Mouse (Mus musculus) CH12.LX (cell line): ENCODE data around the gene Snx5. TPM values are rescaled to one million over a fixed set of nuclear protein-coding genes. Genes with fewer than 3 reads are reported as not detected.

Source experiments
- DNase-seq: peaks from one replicate; pipeline ENCODE4 v3.0.0-alpha.2; 2013; ENCODE audit errors: extremely low read depth
- H3K27ac ChIP-seq: 2 replicates; pipeline ENCODE4 v1.5.1; 2012; ENCODE audit warnings: low read depth, mild to moderate bottlenecking, control low read depth, moderate library complexity; ENCODE audit not compliant: insufficient read depth
- H3K27me3 ChIP-seq: replicated peaks from 2 replicates; pipeline ENCODE3; 2012; ENCODE audit warnings: inconsistent platforms
- H3K36me3 ChIP-seq, 2 experiments: replicated peaks in 1 of 2; 2 replicates each; pipeline versions ENCODE3 to v1.6.1; 2012; ENCODE audit warnings: inconsistent platforms in 1 of 2, low read length in 1 of 2, mild to moderate bottlenecking in 1 of 2, mixed read lengths in 1 of 2, moderate library complexity in 1 of 2; ENCODE audit not compliant: control insufficient read depth in 1 of 2, insufficient read depth in 1 of 2
- H3K4me1 ChIP-seq, 2 experiments: 2 replicates each; pipeline ENCODE4 v1.6.1; 2012; ENCODE audit warnings: inconsistent platforms in 1 of 2, moderate library complexity in 1 of 2; ENCODE audit not compliant: insufficient read depth in 2 of 2, control insufficient read depth in 1 of 2
- H3K4me2 ChIP-seq: 2 replicates; pipeline ENCODE4 v1.6.1; 2012; ENCODE audit warnings: low read depth, mild to moderate bottlenecking, control low read depth; ENCODE audit not compliant: poor library complexity, insufficient read depth, severe bottlenecking
- H3K4me3 ChIP-seq, 3 experiments: fragments of 150-350 bp in 1 of 3; sonication (generic) in 1 of 3; replicated peaks in 1 of 3; 2 replicates each; pipeline versions ENCODE3 to v1.5.1; 2011 to 2012; ENCODE audit warnings: low read depth in 2 of 3, low read length in 2 of 3, mild to moderate bottlenecking in 2 of 3, moderate library complexity in 2 of 3, control low read depth in 1 of 3, improper control_type of control experiment in 1 of 3, inconsistent platforms in 1 of 3, mixed read lengths in 1 of 3; ENCODE audit not compliant: poor library complexity in 1 of 3
- H3K79me2 ChIP-seq: replicated peaks from 2 replicates; pipeline ENCODE4 v1.6.1; 2012; ENCODE audit warnings: mild to moderate bottlenecking, moderate library complexity; ENCODE audit not compliant: control insufficient read depth, poor library complexity, insufficient read depth, severe bottlenecking; ENCODE audit errors: extremely low read depth
- H3K9ac ChIP-seq: 2 replicates; pipeline ENCODE4 v1.6.1; 2012; ENCODE audit warnings: low read depth, mild to moderate bottlenecking, control low read depth, moderate library complexity; ENCODE audit not compliant: insufficient read depth
- H3K9me3 ChIP-seq: replicated peaks from 2 replicates; pipeline ENCODE3; 2012; ENCODE audit warnings: low read length, inconsistent platforms, mixed read lengths
- BHLHE40 ChIP-seq: IDR thresholded peaks from 2 replicates; pipeline ENCODE4 v1.6.1; 2011; ENCODE audit warnings: mild to moderate bottlenecking, low read depth, low read length, improper control_type of control experiment
- CHD1 ChIP-seq: IDR thresholded peaks from 2 replicates; pipeline ENCODE4 v1.6.1; 2012; ENCODE audit warnings: low read depth, low read length, improper control_type of control experiment, inconsistent platforms
- ELF1 ChIP-seq: IDR thresholded peaks from 2 replicates; pipeline ENCODE4 v1.6.1; 2014; ENCODE audit warnings: low read depth, mild to moderate bottlenecking, inconsistent platforms, low read length, improper control_type of control experiment
- ETS1 ChIP-seq: conservative IDR thresholded peaks from 2 replicates; pipeline ENCODE4 v1.6.1; 2012; ENCODE audit warnings: low read depth, mild to moderate bottlenecking, inconsistent platforms, low read length, improper control_type of control experiment, moderate library complexity
- HCFC1 ChIP-seq: IDR thresholded peaks from 2 replicates; pipeline ENCODE4 v1.6.1; 2012; ENCODE audit warnings: low read depth, mild to moderate bottlenecking, inconsistent platforms, low read length, improper control_type of control experiment
- JUND ChIP-seq: conservative IDR thresholded peaks from 2 replicates; pipeline ENCODE4 v1.6.1; 2011; ENCODE audit warnings: low read depth, low read length, improper control_type of control experiment
- MYC ChIP-seq: IDR thresholded peaks from 2 replicates; pipeline ENCODE4 v1.6.1; 2011; ENCODE audit warnings: low read depth, mild to moderate bottlenecking, improper control_type of control experiment, low read length
- RAD21 ChIP-seq: IDR thresholded peaks from 2 replicates; pipeline ENCODE4 v1.6.1; 2011; ENCODE audit warnings: low read depth, mild to moderate bottlenecking, low read length, improper control_type of control experiment, moderate library complexity
- RCOR1 ChIP-seq: conservative IDR thresholded peaks from 2 replicates; pipeline ENCODE4 v1.6.1; 2012; ENCODE audit warnings: low read depth, mild to moderate bottlenecking, inconsistent platforms, low read length, improper control_type of control experiment
- TBP ChIP-seq: conservative IDR thresholded peaks from 2 replicates; pipeline ENCODE4 v1.6.1; 2011; ENCODE audit warnings: low read depth, low read length, improper control_type of control experiment
- TCF12 ChIP-seq: IDR thresholded peaks from 2 replicates; pipeline ENCODE4 v1.6.1; 2014; ENCODE audit warnings: low read depth, mild to moderate bottlenecking, inconsistent platforms, low read length, improper control_type of control experiment
- ZC3H11A ChIP-seq: IDR thresholded peaks from 2 replicates; pipeline ENCODE4 v1.6.1; 2012; ENCODE audit warnings: low read depth, mild to moderate bottlenecking, inconsistent platforms, low read length, improper control_type of control experiment
- ZKSCAN1 ChIP-seq: IDR thresholded peaks from 2 replicates; pipeline ENCODE4 v1.6.1; 2012; ENCODE audit warnings: low read depth, inconsistent platforms, low read length, improper control_type of control experiment, borderline replicate concordance
- dilution Hi-C: fragments of 300-500 bp; cut with MboI; formaldehyde crosslinking; loops from 2 replicates; pipeline ENCODE4 v1.14.3; 2020; ENCODE audit warnings: low sequenced_read_pairs; ENCODE audit not compliant: extremely low pct_unique_long_range_greater_than_20kb, extremely low pct_ligation_motif_present
- in situ Hi-C: fragments of 300-500 bp; cut with MboI; formaldehyde crosslinking; loops from 3 replicates; pipeline ENCODE4 v1.14.3; 2019; ENCODE audit warnings: low sequenced_read_pairs, low pct_ligation_motif_present, low pct_unique_long_range_greater_than_20kb, mixed read lengths
- polyA plus RNA-seq: library from polyadenylated mRNA; unstranded; fragments of >175 nt; gene quantifications from 2 replicates; pipeline ENCODE4 v1.2.1, GENCODE M21; 2012; ENCODE audit warnings: low read depth; ENCODE audit not compliant: insufficient read length
- total RNA-seq, 2 experiments: library from RNA; depleted of rRNA; stranded (reverse); fragments of 300-350 nt in 1 of 2; fragments of >200 nt in 1 of 2; gene quantifications; 2 replicates each; pipeline ENCODE4 v1.2.3; 2012 to 2014

The Snx5 gene
- total and polyA plus RNA-seq, 3 experiments, result 380 to 1,220 (median 666) TPM

GRCm38 (mm10) chr2:144291600-144292305, 21.0 kb upstream of the Snx5 start:
- H3K4me2 ChIP-seq, result no peak overlapping the region
- H3K27me3 ChIP-seq, result no peaks in the 10 kb centered on the region
- dilution Hi-C loops, result no loop called here
- no peaks in the 10 kb centered on the region for H3K36me3 ChIP-seq
- no peaks in the 10 kb centered on the region for H3K79me2 ChIP-seq
- H3K9ac ChIP-seq, result no peak overlapping the region
- no peak overlapping the region for H3K27ac ChIP-seq
- no peaks in the 10 kb centered on the region for H3K9me3 ChIP-seq
- DNase-seq, result no peak
- H3K4me1 ChIP-seq, result peaks cover 0 to 5% of the 10 kb centered on the region in 2 experiments; a peak in 2 of 4 replicates
- in situ Hi-C loops, result no loop called here
- H3K4me3 ChIP-seq, result no peak overlapping the region
- no peak for TF ChIP-seq RAD21
- no peak for TF ChIP-seq RCOR1
- no peak for TF ChIP-seq TCF12
- no peak for TF ChIP-seq JUND
- TF ChIP-seq CHD1, result no peak
- TF ChIP-seq ELF1, result no peak
- no peak for TF ChIP-seq BHLHE40

- no peak for DNase-seq
- no peak for TF ChIP-seq JUND
- TF ChIP-seq RCOR1, result no peak
- TF ChIP-seq HCFC1, result no peak
- TF ChIP-seq, all 38 proteins: peak for 0
- Histone ChIP-seq H3K79me2 (no peaks in the 10 kb centered on the region), H3K4me3 (no peak overlapping the region), H3K9me3 (no peaks in the 10 kb centered on the region), H3K9ac (no peak overlapping the region), H3K27me3 (no peaks in the 10 kb centered on the region), H3K36me3 (no peaks in the 10 kb centered on the region), H3K4me2 (no peak overlapping the region), H3K4me1 (peaks cover 0 to 5% of the 10 kb centered on the region in 2 experiments; a peak in 2 of 4 replicates), H3K27ac (no peak overlapping the region)
- in situ Hi-C loops, result no loop called here
- dilution Hi-C loops, result no loop called here
Observed at GRCm38 (mm10) chr2:144290321-144290720, 19.6 kb upstream of the Snx5 start.

DNA sequence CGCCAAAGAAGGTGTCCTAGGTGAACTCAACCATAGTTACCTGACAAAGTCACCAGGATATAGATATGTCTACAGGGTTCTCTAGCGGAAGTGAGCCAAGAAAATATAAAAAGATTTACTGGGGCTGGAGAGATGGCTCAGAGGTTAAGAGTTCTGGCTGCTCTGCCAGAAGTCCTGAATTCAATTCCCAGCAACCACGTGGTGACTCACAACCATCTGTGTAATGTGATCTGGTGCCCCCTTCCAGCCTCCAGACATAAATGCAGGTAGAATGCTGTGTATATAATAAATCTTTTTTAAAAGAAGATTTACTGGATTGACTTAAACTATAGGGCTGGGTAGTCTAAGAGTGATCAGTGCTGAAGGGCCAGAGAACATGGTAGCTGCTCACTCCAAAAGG, 10.7 kb upstream of the Snx5 start:
- H3K79me2 ChIP-seq, result no peaks in the 10 kb centered on the region; the same call in 1 of the 2 replicates
- in situ Hi-C loops, result no loop called here
- dilution Hi-C loops, result no loop called here

More for the DNA sequence above, 10.7 kb upstream of the Snx5 start:
- no peak overlapping the region for H3K4me3 ChIP-seq
- no peak overlapping the region for H3K4me2 ChIP-seq
- DNase-seq, result no peak
- no peak overlapping the region for H3K9ac ChIP-seq
- TF ChIP-seq ETS1 (no peak), MYC (no peak), TBP (no peak), BHLHE40 (no peak), ZC3H11A (no peak), ZKSCAN1 (no peak)
- TF ChIP-seq, all 38 proteins: peak for 0
- no peaks in the 10 kb centered on the region for H3K9me3 ChIP-seq
- no peaks in the 10 kb centered on the region for H3K27me3 ChIP-seq
- H3K4me1 ChIP-seq, result peaks cover 4 to 15% of the 10 kb centered on the region in 2 experiments; a peak in 3 of 4 replicates
- peaks cover 26 to 42% of the 10 kb centered on the region in 2 experiments for H3K36me3 ChIP-seq
- H3K27ac ChIP-seq, result no peak overlapping the region
